Mouse (Mus musculus) intestine, embryonic 15.5 days (tissue): ENCODE measurements at regions not wholly inside any gene's neighbourhood (a gene's known extent, or its start where the extent isn't known, plus 50 kb on each side); places are given as distances from the start of the nearest gene placed in this dataset.

ENCODE experiments used
- ATAC-seq: fragments of 200-750 bp; cut with Nextera tagmentation; 2 replicates; pipeline ENCODE4 v1.8.0; 2017; ENCODE audit warnings: moderate TSS enrichment, moderate library complexity
- H3K27ac ChIP-seq: fragments of 300-500 bp; sonication (generic); 2 replicates; pipeline ENCODE4 v1.5.1; 2015; ENCODE audit warnings: mild to moderate bottlenecking, inconsistent platforms
- H3K27me3 ChIP-seq: fragments of 300-500 bp; sonication (generic); replicated peaks from 2 replicates; pipeline ENCODE4 v1.6.1; 2015; ENCODE audit warnings: inconsistent platforms
- H3K36me3 ChIP-seq: fragments of 300-500 bp; sonication (generic); 2 replicates; pipeline ENCODE4 v1.6.1; 2015; ENCODE audit warnings: inconsistent platforms
- H3K4me1 ChIP-seq: fragments of 300-500 bp; sonication (generic); replicated peaks from 2 replicates; pipeline ENCODE4 v1.6.1; 2015; ENCODE audit warnings: inconsistent platforms
- H3K4me2 ChIP-seq: fragments of 300-500 bp; sonication (generic); replicated peaks from 2 replicates; pipeline ENCODE4 v1.6.1; 2015; ENCODE audit warnings: mild to moderate bottlenecking, inconsistent platforms
- H3K4me3 ChIP-seq: fragments of 300-500 bp; sonication (generic); replicated peaks from 2 replicates; pipeline ENCODE4 v1.5.1; 2015; ENCODE audit warnings: inconsistent platforms
- H3K9ac ChIP-seq: fragments of 300-500 bp; sonication (generic); 2 replicates; pipeline ENCODE4 v1.6.1; 2015; ENCODE audit warnings: inconsistent platforms
- H3K9me3 ChIP-seq: fragments of 300-500 bp; sonication (generic); 2 replicates; pipeline ENCODE4 v1.6.1; 2016; ENCODE audit warnings: inconsistent platforms
- WGBS: fragments of 180-500 bp; shearing (Covaris S2); methylation state at CpG from one replicate; pipeline ENCODE4 v1.1.7; 2015; 5-methylcytosine and 5-hydroxymethylcytosine counted together

DNA sequence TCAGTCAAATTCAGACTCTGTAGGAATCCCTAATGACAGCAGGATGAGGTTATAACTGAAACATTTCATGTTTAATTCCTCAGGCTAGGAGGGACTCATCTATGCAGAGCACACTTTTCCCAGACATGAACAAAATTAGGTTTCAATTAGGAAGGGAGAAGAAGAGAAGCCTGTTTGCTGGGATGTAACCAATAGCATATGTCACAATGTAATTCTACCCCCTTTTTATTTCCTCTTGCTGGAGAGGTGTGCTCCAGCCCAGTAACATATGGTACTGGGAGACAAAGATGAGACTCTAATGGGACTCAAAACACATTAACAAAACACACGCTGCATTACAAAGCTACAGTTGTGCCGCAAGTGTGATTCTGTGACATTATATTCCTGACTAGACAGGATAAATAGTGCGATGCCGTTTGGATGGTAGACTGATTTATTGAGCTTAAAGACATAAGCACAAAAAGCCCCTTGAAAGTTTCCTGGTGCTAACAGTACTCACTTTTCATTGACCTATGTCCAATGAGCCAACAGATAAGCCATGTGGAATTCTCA lies 69.5 kb upstream of the Gbe1 start:
- no peak overlapping the region for H3K27ac ChIP-seq
- no peak for ATAC-seq
- whole genome bisulfite sequencing, result 82% methylated on average over 4 of the region's 4 CpGs
- no peaks in the 10 kb centered on the region for H3K27me3 ChIP-seq
- no peaks in the 10 kb centered on the region for H3K36me3 ChIP-seq
- no peak overlapping the region for H3K4me3 ChIP-seq
- H3K9ac ChIP-seq, result no peak overlapping the region
- no peaks in the 10 kb centered on the region for H3K9me3 ChIP-seq
- H3K4me2 ChIP-seq, result no peak overlapping the region
- H3K4me1 ChIP-seq, result no peaks in the 10 kb centered on the region; the same call in 1 of the 2 replicates

- no peak overlapping the region for H3K4me3 ChIP-seq
- H3K4me2 ChIP-seq, result no peak overlapping the region
- H3K9ac ChIP-seq, result no peak overlapping the region
- H3K36me3 ChIP-seq, result no peaks in the 10 kb centered on the region
- H3K27ac ChIP-seq, result no peak overlapping the region
- no peaks in the 10 kb centered on the region for H3K9me3 ChIP-seq
- no peak for ATAC-seq
- no peaks in the 10 kb centered on the region for H3K27me3 ChIP-seq
- 82% methylated on average over 2 of the region's 2 CpGs for WGBS
- H3K4me1 ChIP-seq, result no peaks in the 10 kb centered on the region; the same call in 1 of the 2 replicates
Measured at GRCm38 (mm10) chr16:70244963-70245362, 68.8 kb upstream of the Gbe1 start.

GRCm38 (mm10) chr16:70259364-70259763 lies 54.4 kb upstream of the Gbe1 start:
- Histone ChIP-seq H3K27ac (no peak overlapping the region), H3K4me3 (no peak overlapping the region), H3K9me3 (no peaks in the 10 kb centered on the region), H3K36me3 (no peaks in the 10 kb centered on the region), H3K27me3 (no peaks in the 10 kb centered on the region), H3K9ac (no peak overlapping the region), H3K4me1 (no peaks in the 10 kb centered on the region), H3K4me2 (no peak overlapping the region)
- WGBS, result 43% methylated on average over 1 of the region's 1 CpGs
- ATAC-seq, result no peak

DNA sequence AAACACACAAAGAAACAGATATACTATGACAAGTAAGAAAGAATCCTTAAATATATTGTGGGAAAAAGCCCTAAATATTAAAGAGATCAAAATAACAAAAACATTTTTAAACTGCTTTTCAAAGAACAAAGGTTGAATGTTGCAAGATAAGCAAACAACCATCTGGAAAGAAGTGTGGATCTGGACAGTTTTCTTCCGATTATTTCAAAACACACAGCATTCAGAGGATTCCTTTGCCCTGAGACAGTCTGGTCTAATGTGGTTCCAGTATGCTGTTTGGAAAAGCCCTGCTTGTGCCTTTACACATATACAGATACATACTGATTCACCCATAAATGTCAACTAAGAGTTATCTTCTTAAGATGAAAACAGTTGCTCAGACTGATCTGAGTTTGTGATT lies 53.6 kb upstream of the Gbe1 start:
- no peaks in the 10 kb centered on the region for H3K27me3 ChIP-seq
- H3K9me3 ChIP-seq, result no peaks in the 10 kb centered on the region
- no peaks in the 10 kb centered on the region for H3K4me1 ChIP-seq
- no peak for ATAC-seq
- no peak overlapping the region for H3K4me2 ChIP-seq
- H3K4me3 ChIP-seq, result no peak overlapping the region
- no peaks in the 10 kb centered on the region for H3K36me3 ChIP-seq
- H3K9ac ChIP-seq, result no peak overlapping the region
- WGBS, result 45% methylated on average over 1 of the region's 1 CpGs
- no peak overlapping the region for H3K27ac ChIP-seq
